Mouse (Mus musculus) splenic B cell, adult 2 months (primary cell): ENCODE data around the gene Rpl22.

Experiments
- DNase-seq: peaks from one replicate; pipeline ENCODE4 v3.0.0-alpha.2; 2011; ENCODE audit warnings: low read depth, low spot score
- H3K27me3 ChIP-seq: 2 replicates; pipeline ENCODE4 v1.6.1; 2012; ENCODE audit warnings: mild to moderate bottlenecking, low read length, moderate library complexity, mixed read lengths; ENCODE audit not compliant: control insufficient read depth, poor library complexity, insufficient read depth, severe bottlenecking
- H3K36me3 ChIP-seq: 2 replicates; pipeline ENCODE4 v1.6.1; 2012; ENCODE audit warnings: mild to moderate bottlenecking, low read length, moderate library complexity, mixed read lengths; ENCODE audit not compliant: control insufficient read depth, poor library complexity, insufficient read depth, severe bottlenecking

The Rpl22 gene

DNA sequence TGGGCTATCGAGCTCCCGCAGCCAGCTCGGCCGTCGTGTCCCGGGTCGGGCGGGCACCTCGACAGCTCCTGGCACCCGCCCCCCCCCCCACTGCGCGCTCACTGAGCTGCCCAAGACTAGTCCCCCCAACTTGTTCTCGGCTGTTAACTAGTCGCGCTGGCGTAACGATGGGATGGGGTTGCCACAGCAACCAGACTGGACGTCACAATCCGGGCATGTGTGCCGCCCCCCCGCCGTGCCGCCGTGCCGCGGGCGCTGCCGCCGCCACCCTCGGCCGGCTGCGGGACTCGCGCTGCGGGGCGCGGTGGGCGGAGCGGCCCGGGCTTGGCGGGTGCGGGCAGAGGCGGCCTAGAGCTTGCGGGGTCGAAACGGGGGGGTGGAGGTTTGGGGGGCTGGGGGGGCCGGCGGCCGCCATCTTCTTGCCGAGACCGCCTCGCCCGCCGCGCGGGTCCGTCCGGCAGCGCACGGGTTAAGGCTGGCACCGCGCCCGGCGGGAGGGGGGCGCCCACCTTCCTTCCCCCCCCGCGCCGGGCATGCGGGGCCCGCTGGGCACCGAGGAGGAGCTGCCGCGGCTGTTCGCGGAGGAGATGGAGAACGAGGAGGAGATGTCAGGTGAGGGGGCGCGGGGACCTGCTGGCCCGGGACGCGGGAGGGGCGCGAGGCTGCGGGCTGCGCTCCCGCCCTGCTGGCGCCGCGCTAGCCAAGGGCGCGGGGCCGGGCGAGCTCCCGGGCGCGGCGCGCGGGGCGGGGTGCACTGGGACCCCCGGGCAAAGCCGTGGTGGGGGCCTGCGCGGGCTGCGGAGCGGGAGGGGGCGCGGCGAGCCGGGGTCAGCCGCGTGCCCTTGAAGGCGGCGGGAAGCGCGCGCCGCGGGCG, 13.1 kb downstream of the Rpl22 start, which contains the start of gene Chd5:
Gene Chd5 (plus strand): TSS at position 233 of the 874 bp plus-strand sequence.
- H3K36me3 ChIP-seq, result peaks cover 3% of the 10 kb centered on the region; the same call in 1 of the 2 replicates
- DNase-seq, result no peak
- no peaks in the 10 kb centered on the region for H3K27me3 ChIP-seq

DNA sequence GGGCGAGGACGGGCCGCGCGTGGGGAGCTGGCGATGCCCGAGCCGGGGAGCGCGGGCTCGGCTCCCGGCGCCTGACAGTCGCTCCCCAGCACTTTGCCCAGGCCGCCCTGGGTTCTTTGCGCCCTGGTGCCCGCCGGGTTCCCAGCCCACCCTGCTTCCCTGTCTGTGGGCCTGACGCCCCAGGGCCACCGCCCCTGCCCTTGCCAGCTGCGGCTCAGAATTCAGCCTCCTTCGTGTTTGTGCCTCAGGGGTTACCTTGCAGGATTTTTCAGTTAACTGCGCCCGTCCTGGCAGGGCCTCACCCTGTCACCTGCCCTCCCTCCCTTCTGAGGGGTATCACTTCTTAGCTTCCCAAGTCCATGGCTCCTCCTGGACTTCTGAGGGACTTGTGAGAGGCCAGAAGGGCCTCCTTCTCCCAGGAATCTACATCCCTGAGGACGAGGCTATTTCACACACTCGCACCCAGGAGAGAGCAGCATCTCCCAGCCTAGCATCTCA, 13.8 kb downstream of the Rpl22 start:
- no peak for DNase-seq
- peaks cover 3% of the 10 kb centered on the region; the same call in 1 of the 2 replicates for H3K36me3 ChIP-seq
- H3K27me3 ChIP-seq, result no peaks in the 10 kb centered on the region

DNA sequence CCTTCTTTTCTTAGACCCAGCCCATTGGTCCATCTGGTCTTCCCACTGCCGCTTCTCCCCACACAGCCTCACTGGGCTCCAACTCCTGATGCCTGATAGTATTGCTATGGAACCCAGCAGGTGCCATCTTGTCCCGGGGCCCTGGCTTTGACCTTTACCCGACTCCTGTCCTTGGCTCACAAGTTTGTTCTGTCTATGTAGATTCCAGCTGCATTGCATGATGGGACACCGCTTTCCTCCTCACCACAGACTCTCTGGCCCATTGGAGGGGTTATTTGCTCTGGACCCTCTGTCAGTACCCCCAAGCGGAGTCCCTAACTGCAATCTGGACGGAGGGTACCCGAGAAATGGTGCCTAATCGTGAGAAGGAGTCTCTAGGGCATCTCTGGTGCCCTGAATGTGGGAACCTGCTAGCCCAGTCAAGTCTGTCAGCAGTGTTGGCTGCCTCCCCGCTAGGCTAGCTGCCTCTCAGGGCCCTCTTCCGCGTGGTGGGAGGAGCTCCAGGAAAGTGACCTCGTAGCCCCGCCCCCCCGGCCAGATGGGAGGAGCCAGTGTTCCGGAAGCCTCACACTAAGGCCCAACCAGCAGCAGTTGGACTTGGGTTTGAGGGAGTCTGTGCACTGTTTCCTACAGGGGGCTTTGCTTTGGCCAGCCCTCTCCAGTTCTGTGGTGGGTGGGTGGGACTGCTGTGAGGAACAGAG, 15.2 kb downstream of the Rpl22 start:
- H3K36me3 ChIP-seq, result peaks cover 1% of the 10 kb centered on the region; the same call in 1 of the 2 replicates
- peak; percentile 33 for DNase-seq
- no peaks in the 10 kb centered on the region for H3K27me3 ChIP-seq

DNA sequence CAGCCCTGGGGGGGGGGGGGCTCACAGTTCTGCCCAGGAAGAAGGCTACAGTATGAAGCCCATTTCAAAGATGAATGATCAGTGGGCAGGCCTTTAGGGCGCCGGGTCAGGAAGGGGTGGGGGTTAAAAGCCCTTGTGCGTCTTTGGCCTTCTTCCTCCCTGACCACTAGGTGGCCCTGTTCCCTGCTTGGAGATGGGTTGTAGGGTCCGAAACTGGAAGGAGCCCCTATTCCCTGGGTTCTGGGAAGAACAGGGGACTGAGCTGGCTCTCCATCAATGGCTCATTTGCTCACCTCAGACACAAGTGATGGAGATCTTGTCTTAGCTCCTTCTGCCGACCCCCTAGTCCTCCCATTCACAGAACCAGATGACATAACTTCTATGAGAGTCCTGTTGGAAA, 17.8 kb downstream of the Rpl22 start:
- H3K36me3 ChIP-seq, result no peaks in the 10 kb centered on the region
- no peaks in the 10 kb centered on the region for H3K27me3 ChIP-seq
- peak; percentile 46 for DNase-seq

DNA sequence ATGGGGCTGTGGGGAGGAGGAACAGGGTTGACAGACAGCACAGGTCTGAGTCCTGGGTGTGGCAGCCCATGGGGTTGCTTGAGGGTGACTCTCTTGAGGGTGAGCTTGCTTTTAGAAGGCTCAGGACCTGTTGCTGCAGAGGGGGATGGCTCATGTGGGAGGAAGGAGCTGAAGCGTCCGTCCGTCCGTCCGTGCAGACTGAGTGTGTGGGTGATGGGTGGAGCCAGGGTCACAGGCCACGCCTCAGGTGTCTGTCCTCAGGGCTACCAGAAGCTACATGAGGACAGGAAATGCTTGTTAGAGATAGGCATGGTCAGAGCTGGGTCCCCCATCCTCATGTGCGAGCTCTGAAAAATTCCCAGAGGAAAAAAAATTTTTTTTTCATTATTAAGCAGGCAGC, 19.1 kb downstream of the Rpl22 start:
- Histone ChIP-seq H3K27me3 (no peaks in the 10 kb centered on the region), H3K36me3 (no peaks in the 10 kb centered on the region)
- no peak for DNase-seq

DNA sequence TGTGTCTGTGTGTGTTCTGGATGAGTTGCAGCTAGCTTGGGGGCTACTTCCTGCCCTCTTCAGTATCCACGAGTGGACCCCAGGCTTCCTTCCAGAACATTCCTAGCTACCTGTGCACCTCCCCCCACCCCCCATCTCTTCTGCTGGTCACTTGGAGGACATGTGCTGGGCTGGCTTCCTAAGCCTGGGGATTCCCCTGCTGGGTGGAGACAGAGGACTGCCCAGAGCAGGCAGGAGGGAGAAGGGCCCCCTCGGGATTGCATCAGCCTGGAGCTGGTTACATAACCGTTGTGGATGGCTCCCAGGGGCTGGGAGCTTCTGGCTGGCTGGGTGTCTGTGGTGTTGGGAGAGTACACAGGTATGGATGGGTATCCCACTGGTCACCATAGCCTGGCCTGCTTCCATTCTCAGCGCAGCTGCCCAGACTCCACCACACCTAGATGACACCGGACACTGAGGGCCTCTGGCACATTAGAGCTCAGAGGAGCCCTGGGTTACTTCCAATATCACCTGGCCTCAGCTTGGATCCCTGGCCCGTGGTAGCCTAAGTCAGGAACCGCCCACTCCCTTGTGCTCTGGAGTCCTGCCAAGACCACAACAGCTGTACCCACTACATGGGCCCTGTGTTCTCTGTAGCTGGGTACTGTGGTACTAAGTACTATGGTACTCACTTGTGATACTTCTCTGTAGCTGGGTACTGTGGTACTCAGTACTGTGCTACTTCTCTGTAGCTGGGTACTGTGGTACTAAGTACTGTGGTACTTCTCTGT, 19.8 kb downstream of the Rpl22 start:
- DNase-seq, result no peak
- no peaks in the 10 kb centered on the region for H3K36me3 ChIP-seq
- H3K27me3 ChIP-seq, result no peaks in the 10 kb centered on the region

DNA sequence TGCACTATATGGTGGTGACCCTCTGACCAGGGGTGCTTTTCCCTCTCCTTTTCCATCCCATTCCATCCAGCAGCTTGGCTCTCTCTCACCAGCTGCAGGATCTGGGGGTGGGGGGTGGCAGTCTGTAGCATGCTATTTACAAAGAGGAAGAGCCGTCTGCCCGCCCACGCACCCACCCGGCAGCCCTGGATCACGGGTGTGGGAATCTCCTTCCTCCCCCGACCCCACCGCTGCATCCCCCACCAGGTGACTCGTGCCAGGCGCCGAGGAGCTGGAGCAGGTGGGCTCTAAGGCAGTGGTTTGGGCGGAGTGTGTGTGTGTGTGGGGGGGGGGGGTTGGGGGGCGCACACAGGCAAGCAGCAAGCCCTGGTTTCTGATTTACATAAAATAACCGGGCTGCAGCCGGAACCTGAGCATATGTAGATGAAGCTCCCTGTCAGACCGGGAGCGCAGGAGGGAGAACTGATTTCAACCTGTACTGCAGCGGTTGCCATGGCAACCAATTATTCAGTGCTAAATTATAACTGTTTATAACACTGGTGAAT, 24.4 kb downstream of the Rpl22 start:
- peak; percentile 20 for DNase-seq
- Histone ChIP-seq H3K27me3 (no peaks in the 10 kb centered on the region), H3K36me3 (no peaks in the 10 kb centered on the region)

DNA sequence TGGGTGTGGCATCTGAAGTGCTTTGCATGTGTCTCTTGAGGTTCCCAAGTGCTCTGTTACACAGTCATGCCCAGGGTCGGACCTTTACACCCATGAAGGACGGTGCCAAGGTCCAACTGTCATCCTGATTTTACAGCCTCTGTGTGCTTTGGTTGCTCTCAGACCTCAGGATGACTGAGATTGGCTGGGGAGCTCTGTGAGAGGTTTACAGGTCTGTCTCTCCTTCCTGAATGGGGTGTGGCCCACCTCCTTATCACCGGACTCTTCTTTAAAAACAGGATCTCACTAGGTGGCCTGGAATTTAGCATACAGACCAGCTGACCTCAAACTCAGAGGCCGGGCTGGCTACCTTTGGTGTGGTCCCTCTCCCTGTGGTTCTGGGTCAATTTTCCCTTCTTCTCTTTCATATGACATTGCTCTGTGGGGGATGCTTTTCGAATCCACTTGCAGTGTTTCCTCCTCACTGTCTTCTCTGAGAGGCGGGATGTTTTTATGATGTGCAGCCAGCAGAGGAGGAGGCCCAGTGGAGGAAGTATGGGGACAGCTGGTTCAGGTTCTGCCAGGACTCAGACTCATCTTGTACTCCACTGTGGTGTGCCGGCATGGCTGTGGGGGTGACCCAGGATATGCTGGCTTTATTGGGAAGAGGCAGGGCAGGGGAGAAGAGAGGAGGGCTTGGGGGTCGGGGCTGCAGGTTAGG, 25.3 kb downstream of the Rpl22 start:
- Histone ChIP-seq H3K36me3 (no peaks in the 10 kb centered on the region), H3K27me3 (no peaks in the 10 kb centered on the region)
- no peak for DNase-seq

DNA sequence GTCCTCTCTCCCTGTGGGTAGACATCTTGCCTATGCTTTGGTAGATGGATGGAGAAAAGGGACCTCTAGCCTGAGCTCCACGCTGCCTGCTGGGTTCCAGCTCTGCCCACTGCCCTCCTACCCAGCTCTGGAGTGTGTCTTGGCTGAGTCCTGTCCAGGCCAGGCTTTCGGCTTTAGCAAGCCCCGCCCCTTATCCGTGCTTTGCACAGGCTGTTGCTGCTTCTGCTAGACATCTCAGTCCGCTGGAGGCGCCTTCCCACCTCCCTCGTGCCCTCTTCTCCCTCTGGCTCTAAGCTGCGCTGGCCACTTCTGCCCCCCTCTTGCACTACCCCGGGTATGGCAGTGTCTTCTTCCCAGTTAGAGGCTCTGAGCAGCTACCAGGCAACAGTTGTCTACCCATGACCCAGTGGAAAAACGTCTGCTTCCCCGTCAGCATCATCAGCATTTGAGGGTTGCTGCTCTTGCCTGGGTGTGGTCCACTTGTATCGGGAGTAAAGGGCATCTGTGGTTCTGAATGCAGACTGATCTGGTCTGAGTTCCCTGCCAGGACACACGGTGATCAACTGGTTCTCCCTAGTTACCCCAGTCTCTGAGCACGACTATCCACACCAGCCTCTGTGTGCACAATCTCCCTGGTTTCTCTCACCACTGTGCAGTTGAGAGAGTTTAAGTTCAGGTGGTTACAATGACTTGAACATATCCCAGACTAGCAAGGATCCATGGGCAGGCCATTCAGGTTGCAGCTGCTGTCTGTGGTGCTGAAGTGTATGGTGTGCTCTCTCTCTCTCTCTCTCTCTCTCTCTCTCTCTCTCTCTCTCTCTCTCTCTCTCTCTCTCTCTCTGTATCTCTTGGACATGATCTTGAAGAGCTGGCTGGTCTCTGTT, 26.1 kb downstream of the Rpl22 start:
- DNase-seq, result no peak
- H3K36me3 ChIP-seq, result no peaks in the 10 kb centered on the region
- no peaks in the 10 kb centered on the region for H3K27me3 ChIP-seq

DNA sequence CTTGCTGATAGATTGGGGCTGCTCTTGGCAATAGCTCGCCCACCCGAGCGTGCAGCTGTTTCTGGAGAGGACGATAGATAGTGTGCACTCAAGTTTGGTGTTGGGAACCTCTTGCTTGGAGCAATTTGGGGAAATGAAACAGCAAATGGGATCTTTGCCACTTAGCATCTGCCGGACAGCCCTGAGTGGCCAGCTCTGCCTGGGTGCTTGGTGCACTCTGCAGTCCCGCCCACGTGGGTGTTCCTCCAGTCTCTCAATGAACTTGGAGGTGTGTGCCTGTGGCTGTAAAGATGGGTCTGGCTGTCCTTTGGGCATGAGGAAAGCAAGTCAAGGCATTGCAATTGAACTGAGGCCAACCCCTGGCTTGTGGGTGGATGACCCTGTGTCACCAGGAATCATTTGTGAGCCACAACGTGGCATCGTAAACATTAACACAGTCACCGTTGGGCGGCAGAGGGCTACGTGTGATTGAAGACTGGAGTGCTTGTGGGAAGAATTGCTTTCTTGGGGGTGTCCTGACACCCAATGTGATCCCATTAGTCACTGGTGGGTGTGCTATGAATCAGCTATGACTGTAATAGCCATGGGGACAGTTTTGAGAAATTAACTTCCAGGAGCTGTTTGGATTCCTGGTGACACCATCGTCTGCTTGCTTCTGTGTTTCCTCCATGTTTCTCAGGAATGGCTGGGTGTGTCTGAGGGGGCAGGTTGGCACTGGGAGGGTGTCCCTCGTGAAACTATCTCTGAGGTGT, 28.5 kb downstream of the Rpl22 start:
- no peak for DNase-seq
- H3K27me3 ChIP-seq, result no peaks in the 10 kb centered on the region
- no peaks in the 10 kb centered on the region for H3K36me3 ChIP-seq

DNA sequence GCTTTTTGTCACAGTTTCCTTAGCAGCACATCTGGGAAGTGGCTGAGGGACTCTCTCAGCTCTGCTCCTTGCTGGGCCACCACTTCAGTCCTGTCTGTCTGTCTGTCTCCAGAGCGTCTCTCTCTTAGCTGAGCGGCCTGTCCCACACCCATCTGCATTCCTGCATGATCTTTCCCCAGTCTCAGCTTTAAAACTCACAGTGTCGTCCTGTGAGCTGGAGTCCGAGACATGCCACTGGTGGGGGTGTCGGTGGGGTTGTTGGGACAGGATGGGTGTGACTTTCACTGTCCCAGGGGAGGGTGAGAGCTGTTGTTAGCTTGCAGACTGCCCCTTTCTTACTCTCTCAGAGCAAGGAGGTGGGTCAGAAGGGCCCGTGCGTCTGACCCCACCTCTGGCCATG, 30.1 kb downstream of the Rpl22 start:
- DNase-seq, result no peak
- no peaks in the 10 kb centered on the region for H3K27me3 ChIP-seq
- H3K36me3 ChIP-seq, result no peaks in the 10 kb centered on the region

DNA sequence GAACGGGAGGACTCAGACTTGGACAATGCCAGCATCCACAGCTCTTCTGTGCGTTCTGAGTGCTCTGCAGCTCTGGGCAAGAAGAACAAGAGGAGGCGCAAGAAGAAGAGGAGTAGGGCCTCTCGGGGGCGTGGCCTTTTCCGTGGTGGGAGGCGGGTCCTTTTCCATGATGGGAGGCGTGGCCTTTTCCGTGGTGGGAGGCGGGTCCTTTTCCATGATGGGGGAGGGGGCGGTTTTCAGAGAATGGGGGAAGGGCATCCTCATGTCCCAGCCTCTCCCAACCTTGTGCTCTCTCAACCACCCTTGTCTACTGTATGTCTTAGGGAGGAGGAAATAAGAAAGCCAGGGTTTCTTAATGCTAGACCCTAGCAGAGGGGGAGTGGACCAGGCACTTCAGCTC, 34.2 kb downstream of the Rpl22 start:
- Histone ChIP-seq H3K36me3 (no peaks in the 10 kb centered on the region), H3K27me3 (no peaks in the 10 kb centered on the region)
- no peak for DNase-seq

DNA sequence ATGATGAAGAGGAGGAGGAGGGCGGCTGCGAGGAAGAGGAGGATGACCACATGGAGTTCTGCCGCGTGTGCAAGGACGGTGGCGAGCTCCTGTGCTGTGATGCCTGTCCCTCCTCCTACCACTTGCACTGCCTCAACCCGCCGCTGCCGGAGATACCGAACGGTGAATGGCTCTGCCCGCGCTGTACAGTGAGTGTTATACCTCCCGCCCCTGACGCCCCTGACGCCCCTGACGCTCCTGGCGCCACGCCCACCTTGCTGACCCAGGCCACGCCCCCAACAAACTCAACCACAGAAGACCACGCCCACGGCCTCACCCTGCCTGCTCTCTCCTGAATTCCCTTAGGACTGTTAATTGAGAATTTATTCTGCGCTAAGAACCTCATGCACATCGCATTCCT, 35.3 kb downstream of the Rpl22 start:
- peak; percentile 45 for DNase-seq
- no peaks in the 10 kb centered on the region for H3K36me3 ChIP-seq
- no peaks in the 10 kb centered on the region for H3K27me3 ChIP-seq
